Mouse (Mus musculus): ENCODE measurements around the gene Atp1a2.

Atp1a2 gene

DNA sequence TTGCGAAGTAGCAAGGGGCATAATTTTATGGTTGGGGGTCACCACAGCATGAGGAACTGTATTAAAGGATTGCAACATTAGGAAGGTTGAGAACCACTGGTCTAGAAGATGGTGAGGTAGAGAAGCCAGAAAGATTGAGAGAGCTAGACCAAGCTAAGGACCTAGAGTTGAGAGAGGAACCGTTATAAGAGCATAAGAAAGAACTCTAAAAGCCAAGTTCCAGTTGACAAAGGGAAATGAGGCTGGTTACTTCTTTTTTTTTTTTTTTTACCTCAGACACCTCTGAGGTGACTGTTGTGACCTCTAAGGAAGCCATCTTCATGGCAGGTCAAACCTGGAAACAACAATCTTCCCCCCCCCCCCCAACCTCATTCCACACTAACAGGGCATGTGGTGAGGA is 7.3 kb upstream of the Atp1a2 start:
- no peak for DNase-seq (ENCODE audit: low spot score in 2 of 2)

DNA sequence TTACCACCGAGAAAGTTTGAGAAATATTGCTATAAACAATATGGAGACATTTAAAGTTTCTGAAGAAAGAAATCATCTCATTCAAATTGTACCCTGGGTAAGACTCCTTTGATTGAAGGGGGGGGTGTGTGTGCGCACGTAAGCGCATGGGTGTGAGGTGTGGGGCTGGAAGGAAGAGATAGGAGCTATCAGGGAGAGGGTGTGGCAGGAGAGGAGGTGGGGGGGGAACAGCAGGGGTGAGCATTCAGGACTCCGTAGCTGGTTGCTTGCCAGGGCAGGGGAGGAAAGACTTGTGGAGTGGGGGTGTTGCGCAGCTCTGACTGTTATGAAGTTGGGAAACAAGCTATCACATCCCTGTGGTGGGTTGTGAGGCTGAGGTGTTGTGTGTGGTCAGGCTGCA is 6.6 kb upstream of the Atp1a2 start:
- no peak for DNase-seq (ENCODE audit: low spot score in 2 of 2)

DNA sequence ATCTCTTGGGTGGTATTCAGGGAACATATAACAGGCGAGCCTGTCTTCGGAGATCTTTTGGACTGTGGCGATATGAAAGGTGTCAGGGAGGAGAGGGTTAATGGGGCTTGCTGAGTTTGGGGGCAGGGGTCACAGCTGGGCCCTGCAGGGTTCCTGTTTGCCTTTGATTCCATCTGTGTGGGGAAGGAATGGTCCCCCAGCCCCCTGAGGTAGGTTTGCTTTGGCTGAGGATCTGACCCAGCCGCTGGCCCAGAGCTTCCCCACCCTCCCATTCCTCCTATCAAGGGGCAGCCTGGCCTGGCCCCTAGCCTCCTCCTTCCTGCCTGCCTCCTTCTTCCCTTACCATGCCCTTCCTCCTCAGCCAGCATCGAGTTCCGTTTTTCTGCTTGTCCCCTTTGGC is 5.0 kb upstream of the Atp1a2 start:
- no peak for DNase-seq (ENCODE audit: low spot score in 2 of 2)

DNA sequence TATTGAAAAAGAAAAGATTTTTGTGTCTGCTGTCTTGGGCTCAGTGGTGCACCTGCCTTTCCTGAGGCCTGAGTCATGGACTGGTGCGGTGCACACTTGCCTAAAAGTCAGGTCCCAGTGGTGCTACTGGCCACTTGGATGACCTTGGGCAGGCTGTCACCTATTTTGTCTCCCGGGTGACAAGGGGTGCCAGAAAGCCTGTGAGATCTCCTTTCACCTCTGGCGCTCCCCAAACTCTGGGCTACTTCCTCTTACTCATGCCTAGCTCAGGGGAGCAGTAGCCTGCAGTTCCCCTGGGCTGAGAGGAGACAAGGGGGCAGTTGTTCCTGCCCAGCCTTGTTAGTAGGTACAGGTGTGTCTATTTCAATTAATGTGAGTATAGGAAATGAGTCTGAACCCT is 4.4 kb upstream of the Atp1a2 start:
- no peak for DNase-seq (ENCODE audit: low spot score in 2 of 2)

DNA sequence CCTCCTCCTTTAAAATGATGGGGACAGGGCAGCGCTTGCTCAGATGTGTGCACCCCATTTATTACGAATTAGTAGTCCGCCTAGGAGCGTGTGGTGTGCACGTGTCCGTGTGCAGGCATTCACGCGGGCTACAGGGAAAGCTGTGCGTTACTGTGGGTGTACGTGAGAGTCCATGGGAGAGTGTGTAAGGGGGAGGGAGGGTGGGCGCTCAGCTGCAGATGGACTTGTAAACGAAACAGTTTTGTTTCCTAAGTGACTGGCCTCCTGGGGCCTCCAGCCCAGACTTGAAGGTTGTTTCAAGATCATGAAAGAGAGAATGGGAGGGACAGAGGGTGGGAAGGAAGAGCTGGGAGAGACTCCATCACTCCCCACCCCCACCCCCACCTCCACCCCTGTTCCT is 3.3 kb upstream of the Atp1a2 start:
- DNase-seq (ENCODE audit: low spot score in 2 of 2), result no peak

DNA sequence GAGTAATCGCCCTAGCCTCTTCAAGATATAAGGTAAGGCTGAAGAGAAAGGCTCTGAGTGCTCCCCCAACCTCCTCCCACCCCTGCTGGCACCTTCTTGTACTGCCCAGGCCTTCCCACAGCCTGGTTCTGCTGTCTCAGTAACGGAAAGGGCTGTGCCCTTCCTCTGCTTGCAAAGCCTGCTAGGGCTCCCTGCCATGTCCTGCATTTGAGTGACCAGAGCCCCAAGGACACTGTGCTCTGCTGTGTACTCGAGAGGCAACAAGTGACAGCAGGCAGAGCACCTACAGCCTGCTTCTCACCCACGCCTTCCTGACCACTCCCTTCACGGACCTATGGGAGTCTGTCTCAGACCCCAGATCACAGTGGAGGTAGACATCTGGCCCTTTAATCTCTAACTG is 2.4 kb upstream of the Atp1a2 start:
- DNase-seq (ENCODE audit: low spot score in 2 of 2), result no peak

DNA sequence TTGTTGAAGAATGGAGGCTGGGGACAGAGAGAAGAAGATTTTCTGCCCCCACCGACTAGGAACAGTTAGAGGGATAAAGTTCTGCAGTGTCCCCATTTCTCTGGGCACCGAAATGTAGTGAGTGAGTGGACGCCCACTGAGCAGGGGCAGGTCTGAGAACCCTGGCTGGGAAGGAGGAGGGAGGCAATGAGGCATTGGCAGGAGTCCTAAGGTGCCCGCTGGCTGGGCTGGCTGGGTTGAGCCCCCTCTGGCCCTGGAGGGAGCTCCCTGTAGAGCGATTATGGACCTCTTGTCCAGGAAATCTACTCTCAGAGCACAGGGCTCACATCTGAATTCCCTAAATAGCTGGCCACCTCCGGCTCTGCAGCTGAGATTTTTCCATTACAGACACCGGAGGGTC is 1.7 kb upstream of the Atp1a2 start:
- no peak for DNase-seq (ENCODE audit: low spot score in 2 of 2)

DNA sequence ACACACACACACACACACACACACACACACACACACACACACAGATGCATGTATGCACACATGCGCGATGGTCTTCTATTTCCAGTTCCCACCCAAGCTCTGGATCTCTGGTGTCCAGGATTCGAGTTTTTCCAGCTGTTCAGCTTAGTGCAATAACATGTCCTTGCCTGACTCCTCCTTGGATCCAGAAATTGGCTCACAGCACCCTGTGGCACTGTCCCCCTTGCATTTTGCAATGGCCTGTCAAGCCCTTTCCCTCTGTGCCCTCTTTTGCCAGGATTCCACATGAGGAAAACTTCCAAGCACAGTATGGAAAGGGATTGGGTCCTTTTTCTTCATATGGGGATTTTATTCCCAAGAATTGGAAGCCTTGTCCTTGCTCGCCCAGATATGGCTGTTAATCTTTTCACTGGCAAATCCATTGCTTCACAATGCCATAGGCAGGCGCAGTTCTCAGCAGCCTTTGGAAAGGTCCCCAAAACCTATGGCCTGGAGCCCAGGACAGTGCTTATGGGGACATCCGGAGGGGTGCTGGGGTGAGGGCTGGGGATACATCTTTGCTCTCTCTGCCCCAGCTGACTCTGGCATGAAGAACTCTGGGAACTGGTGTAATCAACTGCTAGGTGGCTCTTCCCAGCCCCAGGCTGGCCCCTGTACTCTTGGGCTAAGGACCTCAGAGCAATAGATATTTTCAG is 901 bp downstream of the Atp1a2 start:
- no peak for DNase-seq (ENCODE audit: low spot score in 2 of 2)

DNA sequence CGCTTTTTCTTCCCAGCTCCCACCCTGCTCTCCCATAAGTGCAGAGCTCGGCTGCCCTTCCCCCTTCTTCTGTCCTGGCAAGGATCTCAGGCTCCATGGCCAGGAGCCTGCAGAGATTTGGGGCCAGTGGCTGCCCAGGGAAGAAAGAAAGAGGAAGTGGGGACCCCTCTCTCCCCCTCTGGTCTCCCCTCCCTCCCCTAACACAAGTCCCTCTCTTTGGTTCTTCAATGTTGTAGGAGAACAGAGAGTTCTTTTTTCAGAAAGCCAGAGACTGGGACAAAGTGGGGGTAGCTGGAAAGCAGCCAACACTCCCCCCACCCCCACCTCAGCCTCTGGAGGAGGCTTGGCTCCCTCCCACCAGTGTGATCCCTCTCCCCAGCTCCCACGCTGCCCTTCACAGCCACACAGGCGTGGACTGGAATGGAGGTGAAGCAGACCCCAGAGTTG is 2.1 kb downstream of the Atp1a2 start:
- peak in 1 of 2 experiments; percentile 61 for DNase-seq (ENCODE audit: low spot score in 2 of 2)

DNA sequence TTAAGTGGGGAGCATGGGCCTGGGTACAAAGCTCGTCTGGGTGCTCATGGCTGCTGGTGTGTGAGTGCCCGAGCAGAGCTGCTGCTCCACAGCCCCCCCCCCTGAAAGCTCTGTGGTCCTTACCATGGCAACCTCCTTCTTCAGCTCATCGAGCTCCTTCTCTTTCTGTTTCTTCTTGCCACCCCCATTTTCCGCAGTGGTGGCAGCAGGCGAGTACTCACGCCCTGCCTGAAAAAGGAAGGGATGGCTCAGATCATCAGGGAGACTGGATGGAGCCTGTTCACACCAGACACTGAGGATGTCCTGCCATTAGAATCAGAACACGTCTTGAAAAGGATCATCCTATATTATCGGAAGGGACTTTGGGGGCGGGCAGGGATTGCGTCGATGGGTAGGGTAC is 4.4 kb downstream of the Atp1a2 start:
- no peak for DNase-seq (ENCODE audit: low spot score in 2 of 2)

DNA sequence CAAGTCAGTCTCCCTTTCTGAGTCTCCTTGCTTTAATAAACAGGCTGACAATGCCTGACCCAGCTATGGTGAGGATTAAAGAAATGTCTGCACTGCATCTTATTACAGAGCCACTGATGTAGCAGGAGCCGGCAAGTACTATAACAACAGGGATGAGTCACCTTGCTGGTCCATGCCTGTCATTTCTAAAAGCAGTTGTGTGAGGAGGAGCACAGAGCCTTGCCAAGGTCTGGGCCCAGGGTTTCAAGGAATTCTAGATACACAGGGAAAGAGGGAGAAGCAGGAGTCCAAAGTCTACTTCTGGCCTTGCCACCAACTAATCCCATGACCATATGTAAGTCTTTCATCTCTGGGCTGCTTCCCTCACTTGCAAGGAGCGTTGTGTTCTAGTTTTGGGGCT is 5.0 kb downstream of the Atp1a2 start:
- DNase-seq (ENCODE audit: low spot score in 2 of 2), result no peak

DNA sequence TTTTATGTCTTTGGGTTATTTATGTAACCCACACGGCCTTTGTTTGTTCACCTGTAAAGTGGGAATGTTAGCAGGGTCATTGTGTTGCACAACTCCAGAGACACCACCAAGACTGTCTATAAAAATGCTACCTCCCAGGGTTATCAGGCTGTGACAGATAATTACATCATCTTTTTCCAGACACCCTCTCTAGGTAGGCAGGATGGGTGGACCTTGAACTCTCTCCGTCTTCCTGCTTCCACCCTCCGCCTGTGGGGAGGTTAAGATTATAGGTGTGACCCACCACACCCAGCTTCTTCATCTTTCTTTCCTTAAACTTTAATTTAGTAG is 8.3 kb downstream of the Atp1a2 start:
- no peak for DNase-seq (ENCODE audit: low spot score in 2 of 2)

DNA sequence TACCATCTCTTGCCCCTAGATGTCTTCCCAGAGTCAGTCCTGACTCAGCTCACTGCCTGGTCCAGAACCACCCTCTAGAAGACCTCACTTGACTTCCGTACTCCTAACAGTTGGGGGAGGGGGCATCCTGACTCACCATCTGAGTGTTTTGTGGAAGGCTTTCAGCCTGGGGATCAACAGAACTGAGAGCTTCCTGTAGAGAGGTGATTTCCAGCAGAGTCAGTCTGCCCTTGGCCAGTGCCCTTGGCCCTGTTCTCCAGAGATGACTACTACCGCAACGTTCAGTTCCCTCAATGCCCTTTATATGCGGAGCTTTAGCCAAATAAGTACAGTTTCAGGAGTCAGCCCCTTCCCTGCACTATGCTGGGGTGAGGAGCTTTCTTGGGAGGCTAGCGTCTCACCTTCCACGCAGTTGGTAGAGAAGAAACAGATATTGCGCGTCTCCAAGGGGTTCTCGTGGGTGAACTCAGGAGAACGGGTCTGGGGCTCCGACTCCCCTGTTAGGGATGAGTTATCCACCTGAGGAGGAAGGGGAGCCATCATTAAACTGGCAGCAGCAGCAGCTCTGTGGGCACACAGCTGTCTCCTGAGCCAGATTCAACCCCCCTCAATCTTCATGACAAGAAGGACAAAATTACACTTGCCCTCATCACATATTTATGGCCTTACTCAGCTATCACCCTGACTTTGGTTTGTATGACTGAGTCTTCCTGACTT is 8.8 kb downstream of the Atp1a2 start:
- DNase-seq (ENCODE audit: low spot score in 2 of 2), result no peak

DNA sequence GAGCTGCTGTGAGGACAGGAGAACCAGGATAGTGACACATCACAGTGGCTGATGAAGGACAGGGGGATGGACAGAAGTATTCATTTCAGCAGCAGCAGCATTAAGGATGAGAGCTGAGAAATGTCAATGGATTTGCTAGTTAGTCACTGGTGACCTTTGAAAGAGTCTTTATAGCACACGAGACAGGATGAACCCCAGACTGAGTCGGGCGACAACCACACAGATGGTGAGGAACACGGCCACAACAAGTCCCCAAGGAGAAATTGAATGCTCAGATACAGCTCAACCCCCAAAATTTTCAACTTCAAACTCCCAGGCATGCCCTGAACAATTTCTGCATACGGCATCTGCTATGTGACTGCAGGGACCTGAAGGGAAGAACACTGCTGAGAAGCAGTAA is 11.1 kb downstream of the Atp1a2 start:
- DNase-seq (ENCODE audit: low spot score in 2 of 2), result no peak

DNA sequence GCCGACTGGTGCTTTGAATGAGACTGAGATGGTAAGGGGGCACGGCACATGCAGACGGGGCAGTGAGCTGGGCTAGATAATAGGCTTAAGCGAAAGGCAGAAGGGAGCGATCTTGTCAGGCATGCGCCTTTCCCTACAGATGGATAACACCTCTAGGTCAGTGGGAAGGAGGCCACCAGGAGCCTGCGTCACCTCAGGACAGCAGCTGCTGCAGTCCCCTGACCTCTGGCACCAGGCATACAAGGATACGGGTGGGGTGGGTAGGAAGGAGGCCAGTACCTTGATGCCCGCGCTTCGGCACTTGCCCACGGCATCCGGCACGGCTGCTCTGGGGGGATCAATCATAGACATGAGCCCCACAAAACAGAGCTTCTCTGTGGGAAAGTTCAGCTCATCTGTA is 13.6 kb downstream of the Atp1a2 start:
- DNase-seq (ENCODE audit: low spot score in 2 of 2), result no peak

DNA sequence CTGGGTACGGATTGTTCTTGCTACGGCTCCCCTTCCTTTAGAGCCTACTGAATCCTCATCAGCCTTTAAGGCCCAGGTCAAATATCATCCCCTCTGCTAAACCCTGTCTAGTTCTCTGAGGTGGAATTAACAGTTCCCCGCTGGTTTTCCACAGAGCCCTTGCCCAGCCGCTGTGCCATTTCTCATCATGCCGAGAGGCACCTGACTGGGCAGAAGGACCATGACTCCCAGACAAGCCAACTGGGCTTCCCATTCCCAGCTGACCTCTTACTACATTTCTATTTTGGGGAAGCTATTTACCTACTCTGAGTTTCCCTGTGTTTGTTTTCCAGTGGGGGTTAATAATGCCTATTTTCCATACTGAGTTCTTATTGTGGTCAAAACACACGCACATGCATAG is 14.8 kb downstream of the Atp1a2 start:
- DNase-seq (ENCODE audit: low spot score in 2 of 2), result no peak

DNA sequence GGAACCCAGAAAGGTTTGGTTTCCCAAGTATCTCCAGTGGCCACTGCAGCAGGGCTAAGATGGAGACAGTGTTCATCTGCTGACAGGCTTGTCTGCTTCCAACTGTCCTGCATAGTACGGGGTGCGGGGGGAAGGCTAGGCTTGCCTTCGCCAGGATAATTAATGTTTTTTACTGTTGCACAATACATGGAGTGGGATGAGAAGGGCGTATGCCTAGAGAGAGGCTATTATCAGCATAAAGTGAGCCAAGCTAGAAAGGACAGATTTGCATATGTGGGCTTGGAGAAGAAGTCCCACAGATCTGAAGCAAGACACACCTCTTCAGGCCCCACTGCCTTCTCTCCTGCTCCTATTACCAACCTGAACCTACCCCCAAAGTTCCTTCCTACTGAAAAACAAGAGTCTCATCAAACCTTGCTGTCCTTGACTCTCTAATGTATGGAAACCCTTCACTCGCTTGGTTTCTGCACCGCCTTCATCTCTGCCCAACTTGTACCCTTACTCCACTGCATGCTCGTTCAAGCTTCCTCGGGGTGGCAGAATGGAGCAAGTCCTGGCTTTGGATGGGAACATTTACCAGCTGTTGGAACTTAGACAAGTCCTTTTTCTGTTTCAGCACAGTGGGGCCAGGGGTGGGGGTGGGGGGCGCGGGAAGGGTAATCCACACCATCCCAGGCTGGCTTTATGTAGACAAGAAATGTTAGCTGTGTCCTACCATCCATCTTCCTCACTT is 16.2 kb downstream of the Atp1a2 start:
- DNase-seq (ENCODE audit: low spot score in 2 of 2), result no peak

DNA sequence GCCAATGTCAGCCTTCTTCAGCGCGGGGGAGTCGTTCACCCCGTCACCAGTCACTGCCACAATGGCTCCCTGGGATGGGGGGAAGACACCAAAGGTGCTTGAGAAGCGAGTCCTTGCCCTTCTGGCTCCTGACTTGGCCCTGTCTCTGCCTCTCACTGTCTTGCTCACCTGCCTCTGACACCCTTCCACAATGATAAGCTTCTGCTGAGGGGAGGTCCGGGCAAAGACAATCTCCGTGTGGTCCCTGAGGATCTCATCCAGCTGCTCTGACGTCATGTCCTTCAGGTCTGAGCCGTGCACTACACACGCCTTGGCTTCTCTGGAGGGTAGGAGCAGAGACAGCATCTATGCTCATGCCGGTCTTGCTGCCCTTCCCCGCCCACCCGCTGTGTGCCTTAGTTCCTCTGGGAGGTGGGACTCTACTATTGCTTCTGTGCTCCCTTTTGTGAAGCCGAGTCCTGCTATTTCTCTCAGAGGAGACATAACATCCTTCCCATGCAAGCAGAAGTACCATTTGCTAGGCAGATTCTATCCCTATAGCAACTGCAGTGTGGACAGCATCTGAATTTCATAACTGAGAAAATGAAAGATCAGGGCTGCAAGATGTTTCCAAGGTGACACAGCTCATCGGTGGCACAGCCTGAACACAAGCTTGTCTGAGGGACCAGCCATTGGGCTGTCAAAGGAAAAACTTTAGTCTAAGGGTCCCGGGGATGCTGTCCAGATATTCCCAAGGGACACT is 17.9 kb downstream of the Atp1a2 start:
- no peak for DNase-seq (ENCODE audit: low spot score in 2 of 2)

DNA sequence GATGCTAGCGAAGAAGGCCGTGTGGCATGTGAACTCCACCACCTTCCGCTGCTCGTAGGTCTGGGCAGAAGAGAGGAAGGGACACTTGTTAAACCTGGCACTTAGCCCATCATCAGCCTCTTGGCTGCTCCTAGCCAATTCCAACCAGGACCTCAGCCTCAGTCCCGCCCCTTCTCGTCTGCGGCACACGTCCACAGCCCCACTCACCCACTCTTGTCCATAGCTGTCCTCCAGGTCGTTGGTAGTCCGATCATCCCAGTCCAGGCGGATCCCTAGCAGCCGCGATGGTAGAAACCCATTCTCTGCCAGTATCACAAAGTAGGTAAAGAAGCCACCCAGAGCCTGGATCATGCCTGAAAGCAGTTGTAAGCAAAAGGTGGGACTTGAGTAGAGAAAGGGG is 19.5 kb downstream of the Atp1a2 start:
- no peak for DNase-seq (ENCODE audit: low spot score in 2 of 2)

DNA sequence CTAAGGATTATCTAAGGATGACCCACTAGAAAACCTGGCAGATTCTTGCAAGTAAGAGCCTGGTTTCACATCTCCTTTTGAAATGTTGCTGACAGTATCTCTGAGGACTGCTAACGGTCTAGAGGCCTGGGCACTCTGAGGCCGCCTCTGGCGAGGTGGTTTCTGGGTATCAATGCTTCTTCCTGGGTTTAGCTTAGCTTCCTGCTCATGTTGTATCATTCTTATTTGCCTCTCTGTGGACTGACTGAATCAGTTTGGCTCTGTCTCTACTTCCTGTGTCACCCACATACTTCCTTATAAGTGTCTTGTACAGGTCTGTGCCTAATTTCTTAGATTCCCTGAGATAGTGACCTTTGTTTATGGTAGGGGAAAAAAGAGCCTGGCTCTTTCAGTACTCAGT is 20.7 kb downstream of the Atp1a2 start:
- no peak for DNase-seq (ENCODE audit: low spot score in 2 of 2)

DNA sequence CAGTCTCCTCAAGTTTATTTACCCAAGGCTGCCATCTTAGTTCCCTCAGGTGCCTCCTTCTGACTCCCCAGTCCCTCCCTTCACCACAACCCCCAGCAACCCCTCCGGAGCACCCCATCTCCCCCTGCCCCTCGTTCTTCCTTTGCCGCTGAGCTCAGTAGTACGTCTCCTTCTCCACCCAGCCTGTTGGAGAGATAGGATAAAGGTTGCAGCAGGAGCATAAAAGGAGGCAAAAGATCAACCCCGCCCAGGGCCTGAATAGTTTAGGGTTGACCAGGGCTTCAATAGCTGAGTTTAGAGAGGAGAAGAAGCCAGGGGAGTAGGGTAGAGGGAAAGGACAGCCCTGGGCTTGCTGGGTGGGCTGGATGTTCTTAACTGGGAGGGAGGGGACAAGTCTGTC is 23.3 kb downstream of the Atp1a2 start:
- no peak for DNase-seq (ENCODE audit: low spot score in 2 of 2)

DNA sequence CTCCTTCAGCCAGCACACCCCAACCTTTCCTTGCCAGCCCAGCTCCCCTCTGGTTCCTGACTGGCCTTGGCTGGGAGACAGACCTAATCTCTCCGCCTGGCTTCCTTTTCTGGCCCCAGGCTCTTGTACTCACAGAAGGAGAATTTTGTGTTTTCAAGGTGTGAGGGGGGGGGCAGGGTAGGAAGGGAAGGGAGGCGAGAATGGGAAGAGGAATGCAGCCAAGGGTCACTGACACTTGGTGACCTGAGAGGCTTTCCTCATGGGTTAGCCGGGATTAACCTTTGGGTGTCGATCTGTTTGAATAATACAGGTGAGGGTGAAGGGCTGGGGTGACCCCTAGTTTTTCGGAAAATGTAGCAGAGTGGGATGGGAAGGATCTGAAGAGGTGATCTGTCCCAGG is 23.7 kb downstream of the Atp1a2 start:
- DNase-seq (ENCODE audit: low spot score in 2 of 2), result no peak

DNA sequence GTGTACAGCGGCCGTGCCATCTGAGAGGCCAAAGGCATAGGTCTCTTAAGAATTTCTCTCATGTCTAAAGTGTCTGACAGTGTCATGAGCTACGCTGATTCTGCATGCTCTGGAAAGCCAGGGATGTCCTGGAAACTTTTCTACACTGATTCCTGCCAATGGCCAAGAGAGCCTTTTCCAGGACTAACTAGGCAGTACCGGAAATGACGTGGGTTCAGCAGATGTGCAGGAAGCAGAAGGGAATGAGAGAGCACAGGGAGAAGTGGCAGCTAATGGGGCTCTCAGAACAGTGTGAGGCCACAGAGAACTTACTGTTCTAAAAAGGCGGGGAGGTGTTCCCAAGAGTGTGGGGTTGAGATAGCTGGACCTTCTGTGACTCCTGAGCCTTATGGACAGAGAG is 24.5 kb downstream of the Atp1a2 start:
- DNase-seq (ENCODE audit: low spot score in 2 of 2), result no peak
